Mouse (Mus musculus) embryonic fibroblast, embryonic 13.5 days (primary cell): ENCODE data around the gene Nlgn1.

Source experiments
- CTCF ChIP-seq: IDR thresholded peaks from 2 replicates; pipeline ENCODE4 v1.5.1; 2011; ENCODE audit warnings: mild to moderate bottlenecking, control low read depth, low read length, moderate library complexity, borderline replicate concordance; ENCODE audit not compliant: insufficient read depth
- POLR2A ChIP-seq: IDR thresholded peaks from 2 replicates; pipeline ENCODE4 v1.6.1; 2011; ENCODE audit warnings: low read depth, mild to moderate bottlenecking, control low read depth, low read length, moderate library complexity

GRCm38 (mm10) chr3:25673408-25673807, 658.9 kb downstream of the Nlgn1 start:
- TF ChIP-seq POLR2A (no peak), CTCF (no peak)
